Mouse (Mus musculus): ENCODE data around the gene Scai.

- TF ChIP-seq EP300 (optimal IDR thresholded peaks at IDR 0.05) (no peak), CTCF (IDR thresholded peaks at IDR 0.05; ENCODE audit: low read depth) (no peak)
These were observed 20.2 kb upstream of the Scai start for GRCm38 (mm10) chr2:39210738-39211137.

All from stomach, postnatal 0 days (tissue).